Mouse (Mus musculus) liver, embryonic 11.5 days (tissue): ENCODE data around the gene Eps8l2. TPM values are rescaled to one million over a fixed set of nuclear protein-coding genes. Genes with fewer than 3 reads are reported as not detected.

ENCODE experiments used
- ATAC-seq: fragments of 200-750 bp; cut with Nextera tagmentation; replicated peaks from 2 replicates; pipeline ENCODE4 v1.8.0; 2017; ENCODE audit warnings: moderate number of reproducible peaks, mild to moderate bottlenecking, moderate TSS enrichment, moderate library complexity; ENCODE audit not compliant: low FRiP score
- DNase-seq: peaks from one replicate; pipeline ENCODE4 v3.0.0-alpha.2; 2017; ENCODE audit warnings: low spot score
- H3K27ac ChIP-seq: fragments of 300-500 bp; sonication (generic); 2 replicates; pipeline ENCODE4 v1.5.1; 2014; ENCODE audit warnings: mild to moderate bottlenecking, low read depth, low read length, control low read depth
- H3K27me3 ChIP-seq: fragments of 300-500 bp; sonication (generic); replicated peaks from 2 replicates; pipeline ENCODE4 v1.6.1; 2014; ENCODE audit warnings: low read length, mixed read lengths; ENCODE audit not compliant: control insufficient read depth, insufficient read depth
- H3K36me3 ChIP-seq: fragments of 300-500 bp; sonication (generic); 2 replicates; pipeline ENCODE4 v1.6.1; 2014; ENCODE audit warnings: mild to moderate bottlenecking, low read length, moderate library complexity, mixed read lengths; ENCODE audit not compliant: control insufficient read depth, insufficient read depth
- H3K4me1 ChIP-seq: fragments of 300-500 bp; sonication (generic); replicated peaks from 2 replicates; pipeline ENCODE4 v1.6.1; 2014; ENCODE audit warnings: low read length, mixed read lengths; ENCODE audit not compliant: control insufficient read depth, insufficient read depth
- H3K4me2 ChIP-seq: fragments of 300-500 bp; sonication (generic); 2 replicates; pipeline ENCODE4 v1.6.1; 2014; ENCODE audit warnings: mild to moderate bottlenecking, control low read depth, moderate library complexity
- H3K4me3 ChIP-seq: fragments of 300-500 bp; sonication (generic); 2 replicates; pipeline ENCODE4 v1.5.1; 2014; ENCODE audit warnings: low read depth, low read length, control low read depth
- H3K9ac ChIP-seq: fragments of 300-500 bp; sonication (generic); 2 replicates; pipeline ENCODE4 v1.6.1; 2014; ENCODE audit warnings: low read depth, low read length, control low read depth
- H3K9me3 ChIP-seq: fragments of 300-500 bp; sonication (generic); 2 replicates; pipeline ENCODE4 v1.6.1; 2016; ENCODE audit warnings: low read length, inconsistent platforms, mixed read lengths; ENCODE audit not compliant: control insufficient read depth
- WGBS: fragments of 180-500 bp; shearing (Covaris S2); extraction: QIAGEN DNeasy Blood & Tissue Kit; methylation state at CpG from one replicate; pipeline ENCODE4 v1.1.7; 2014; 5-methylcytosine and 5-hydroxymethylcytosine counted together
- polyA plus RNA-seq: library from polyadenylated mRNA; unstranded; fragments of >200 nt; fragmentation: Nextera tagmentation; extraction: Ambion mirVana; gene quantifications from 2 replicates; pipeline ENCODE4 v1.2.1, GENCODE M21; 2014

Eps8l2 gene
- polyA plus RNA-seq, 1 experiment from 2014 or later: 5.4 TPM

GRCm38 (mm10) chr7:141301386-141301785 is 37.3 kb upstream of the Eps8l2 start:
- Histone ChIP-seq H3K4me1 (no peaks in the 10 kb centered on the region; the same call in 1 of the 2 replicates), H3K27ac (no peak overlapping the region), H3K36me3 (peaks cover 40% of the 10 kb centered on the region; the same call in 1 of the 2 replicates), H3K27me3 (no peaks in the 10 kb centered on the region), H3K9ac (no peak overlapping the region), H3K9me3 (no peaks in the 10 kb centered on the region), H3K4me3 (no peak overlapping the region), H3K4me2 (no peak overlapping the region)
- no peak for ATAC-seq
- no peak for DNase-seq
- 94% methylated on average over 9 of the region's 9 CpGs for WGBS

- no peaks in the 10 kb centered on the region; the same call in 1 of the 2 replicates for H3K4me1 ChIP-seq
- peaks cover 51% of the 10 kb centered on the region for H3K36me3 ChIP-seq
- no peak for ATAC-seq
- H3K9ac ChIP-seq: no peak overlapping the region
- no peaks in the 10 kb centered on the region for H3K9me3 ChIP-seq
- WGBS: 81% methylated on average over 1 of the region's 1 CpGs
- no peak overlapping the region for H3K27ac ChIP-seq
- H3K27me3 ChIP-seq: no peaks in the 10 kb centered on the region
- H3K4me3 ChIP-seq: no peak overlapping the region
- H3K4me2 ChIP-seq: no peak overlapping the region
- DNase-seq: no peak
These were observed 35.9 kb upstream of the Eps8l2 start for GRCm38 (mm10) chr7:141302702-141303268.

- no peak overlapping the region for H3K9ac ChIP-seq
- no peak overlapping the region for H3K4me2 ChIP-seq
- H3K27ac ChIP-seq: no peak overlapping the region
- H3K27me3 ChIP-seq: no peaks in the 10 kb centered on the region
- H3K9me3 ChIP-seq: no peaks in the 10 kb centered on the region
- peaks cover 58% of the 10 kb centered on the region for H3K36me3 ChIP-seq
- no peaks in the 10 kb centered on the region for H3K4me1 ChIP-seq
- H3K4me3 ChIP-seq: no peak overlapping the region
- DNase-seq (no peak), ATAC-seq (no peak)
- WGBS: 89% methylated on average over 4 of the region's 4 CpGs
These were observed 34.1 kb upstream of the Eps8l2 start for GRCm38 (mm10) chr7:141304537-141304936.

- H3K9ac ChIP-seq: no peak overlapping the region
- DNase-seq (no peak), ATAC-seq (no peak)
- 83% methylated on average over 2 of the region's 2 CpGs for WGBS
- H3K27me3 ChIP-seq: no peaks in the 10 kb centered on the region
- no peak overlapping the region for H3K4me3 ChIP-seq
- peaks cover 42% of the 10 kb centered on the region for H3K36me3 ChIP-seq
- no peak overlapping the region for H3K4me2 ChIP-seq
- no peaks in the 10 kb centered on the region for H3K4me1 ChIP-seq
- no peak overlapping the region for H3K27ac ChIP-seq
- H3K9me3 ChIP-seq: no peaks in the 10 kb centered on the region
These were observed 24.3 kb upstream of the Eps8l2 start for GRCm38 (mm10) chr7:141314416-141314815.

- WGBS: 80% methylated on average over 8 of the region's 8 CpGs
- H3K36me3 ChIP-seq: peaks cover 39% of the 10 kb centered on the region
These were observed 23.6 kb upstream of the Eps8l2 start for GRCm38 (mm10) chr7:141315076-141315475.

GRCm38 (mm10) chr7:141315974-141316373 is 22.7 kb upstream of the Eps8l2 start:
- 68% methylated on average over 5 of the region's 5 CpGs for WGBS
- H3K36me3 ChIP-seq: peaks cover 39% of the 10 kb centered on the region
- no peak overlapping the region for H3K9ac ChIP-seq
- no peaks in the 10 kb centered on the region for H3K27me3 ChIP-seq
- DNase-seq (no peak), ATAC-seq (0 out of 2 replicates have a peak, but pooled peaks have one; percentile 41)
- no peaks in the 10 kb centered on the region for H3K4me1 ChIP-seq
- H3K4me3 ChIP-seq: no peak overlapping the region
- no peak overlapping the region for H3K4me2 ChIP-seq
- H3K9me3 ChIP-seq: no peaks in the 10 kb centered on the region
- H3K27ac ChIP-seq: no peak overlapping the region

More at GRCm38 (mm10) chr7:141315076-141315475, 23.6 kb upstream of the Eps8l2 start:
- Histone ChIP-seq H3K9me3 (no peaks in the 10 kb centered on the region), H3K4me1 (no peaks in the 10 kb centered on the region), H3K9ac (no peak overlapping the region), H3K4me3 (no peak overlapping the region), H3K27ac (no peak overlapping the region), H3K27me3 (no peaks in the 10 kb centered on the region), H3K4me2 (no peak overlapping the region)
- ATAC-seq: no peak
- DNase-seq: no peak

GRCm38 (mm10) chr7:141317619-141318132 is 21.0 kb upstream of the Eps8l2 start:
- no peak for DNase-seq
- no peak overlapping the region for H3K9ac ChIP-seq
- ATAC-seq: no peak
- H3K9me3 ChIP-seq: no peaks in the 10 kb centered on the region
- WGBS: 77% methylated on average over 1 of the region's 1 CpGs
- no peaks in the 10 kb centered on the region for H3K27me3 ChIP-seq
- no peak overlapping the region for H3K27ac ChIP-seq
- no peak overlapping the region for H3K4me3 ChIP-seq
- H3K4me2 ChIP-seq: no peak overlapping the region
- peaks cover 49% of the 10 kb centered on the region for H3K36me3 ChIP-seq
- H3K4me1 ChIP-seq: no peaks in the 10 kb centered on the region

GRCm38 (mm10) chr7:141319446-141319845 is 19.2 kb upstream of the Eps8l2 start:
- no peaks in the 10 kb centered on the region for H3K4me1 ChIP-seq
- H3K9me3 ChIP-seq: no peaks in the 10 kb centered on the region
- ATAC-seq (no peak), DNase-seq (no peak)
- H3K9ac ChIP-seq: no peak overlapping the region
- H3K27me3 ChIP-seq: no peaks in the 10 kb centered on the region
- peaks cover 52% of the 10 kb centered on the region for H3K36me3 ChIP-seq
- no peak overlapping the region for H3K27ac ChIP-seq
- H3K4me3 ChIP-seq: no peak overlapping the region
- WGBS: 88% methylated on average over 2 of the region's 2 CpGs
- no peak overlapping the region for H3K4me2 ChIP-seq

GRCm38 (mm10) chr7:141324686-141325085 is 14.0 kb upstream of the Eps8l2 start:
- no peaks in the 10 kb centered on the region for H3K27me3 ChIP-seq
- DNase-seq: no peak
- no peaks in the 10 kb centered on the region for H3K9me3 ChIP-seq
- H3K4me3 ChIP-seq: no peak overlapping the region
- H3K4me1 ChIP-seq: peaks cover 21% of the 10 kb centered on the region
- H3K9ac ChIP-seq: peak overlapping the region; percentile 36; the same call in 1 of the 2 replicates
- 87% methylated on average over 1 of the region's 1 CpGs for WGBS
- no peak overlapping the region for H3K4me2 ChIP-seq
- no peak overlapping the region for H3K27ac ChIP-seq
- no peak for ATAC-seq
- H3K36me3 ChIP-seq: peaks cover 38% of the 10 kb centered on the region
